Mouse (Mus musculus) CD4-positive, CD25-positive, alpha-beta regulatory T cell, adult 4 months (primary cell): ENCODE measurements around the gene Fam198a. TPM values are rescaled to one million over a fixed set of nuclear protein-coding genes. Genes with fewer than 3 reads are reported as not detected.

ENCODE experiments used
- ATAC-seq: one replicate; pipeline ENCODE4 v1.8.0; 2017
- polyA plus RNA-seq, 2 experiments: library from polyadenylated mRNA; unstranded; fragments of 100-300 nt; shearing (Covaris generic); gene quantifications; one replicate each; pipeline ENCODE4 v1.2.1; 2017

Fam198a gene
- polyA plus RNA-seq, 2 experiments from 2014 or later, result 0.29 TPM; not detected in 1

DNA sequence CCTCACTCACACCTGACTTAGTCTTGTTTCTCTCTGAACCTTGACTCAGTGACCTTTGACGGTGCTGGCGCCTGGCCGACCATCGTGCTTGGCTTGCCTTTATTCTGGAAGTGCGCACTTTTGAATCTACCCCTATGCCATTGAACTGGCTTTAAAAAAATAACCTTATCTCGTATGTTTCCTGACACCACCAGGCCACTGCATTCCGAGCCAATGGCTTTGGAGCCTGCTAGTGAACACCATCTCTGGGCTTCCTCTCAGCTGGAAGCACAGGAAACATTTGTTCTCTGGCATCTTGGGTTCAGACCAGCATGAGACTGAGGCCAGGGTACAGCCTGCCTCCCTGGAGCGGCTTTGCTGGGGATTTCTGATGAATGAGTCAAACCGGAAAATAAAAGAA is 72.0 kb downstream of the Fam198a start:
- no peak for ATAC-seq

GRCm38 (mm10) chr9:122023873-122024272 is 73.1 kb downstream of the Fam198a start:
- no peak for ATAC-seq

DNA sequence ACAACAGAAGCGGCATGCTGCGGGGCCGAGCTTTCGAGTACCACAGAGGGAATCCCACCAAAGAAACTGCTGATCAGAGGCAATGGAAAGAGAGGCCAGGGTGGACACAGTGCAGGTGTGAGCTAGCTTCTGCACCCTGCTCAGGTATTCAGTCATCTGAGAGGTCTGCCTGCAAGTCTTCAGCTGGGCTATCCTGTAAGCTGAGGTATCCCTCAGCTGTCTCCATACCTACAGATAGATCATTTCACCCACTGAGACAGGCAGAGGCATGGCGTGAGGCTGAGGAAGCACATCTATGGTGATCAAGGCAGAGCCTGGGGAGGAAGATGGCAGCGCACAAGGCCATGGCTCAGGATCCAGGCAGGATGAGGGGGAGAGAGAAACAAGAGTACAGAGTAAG is 73.6 kb downstream of the Fam198a start:
- ATAC-seq, result no peak

GRCm38 (mm10) chr9:122025855-122026590 is 75.2 kb downstream of the Fam198a start:
- ATAC-seq, result no peak

- no peak for ATAC-seq
These were observed 76.5 kb downstream of the Fam198a start for GRCm38 (mm10) chr9:122027081-122027913.

DNA sequence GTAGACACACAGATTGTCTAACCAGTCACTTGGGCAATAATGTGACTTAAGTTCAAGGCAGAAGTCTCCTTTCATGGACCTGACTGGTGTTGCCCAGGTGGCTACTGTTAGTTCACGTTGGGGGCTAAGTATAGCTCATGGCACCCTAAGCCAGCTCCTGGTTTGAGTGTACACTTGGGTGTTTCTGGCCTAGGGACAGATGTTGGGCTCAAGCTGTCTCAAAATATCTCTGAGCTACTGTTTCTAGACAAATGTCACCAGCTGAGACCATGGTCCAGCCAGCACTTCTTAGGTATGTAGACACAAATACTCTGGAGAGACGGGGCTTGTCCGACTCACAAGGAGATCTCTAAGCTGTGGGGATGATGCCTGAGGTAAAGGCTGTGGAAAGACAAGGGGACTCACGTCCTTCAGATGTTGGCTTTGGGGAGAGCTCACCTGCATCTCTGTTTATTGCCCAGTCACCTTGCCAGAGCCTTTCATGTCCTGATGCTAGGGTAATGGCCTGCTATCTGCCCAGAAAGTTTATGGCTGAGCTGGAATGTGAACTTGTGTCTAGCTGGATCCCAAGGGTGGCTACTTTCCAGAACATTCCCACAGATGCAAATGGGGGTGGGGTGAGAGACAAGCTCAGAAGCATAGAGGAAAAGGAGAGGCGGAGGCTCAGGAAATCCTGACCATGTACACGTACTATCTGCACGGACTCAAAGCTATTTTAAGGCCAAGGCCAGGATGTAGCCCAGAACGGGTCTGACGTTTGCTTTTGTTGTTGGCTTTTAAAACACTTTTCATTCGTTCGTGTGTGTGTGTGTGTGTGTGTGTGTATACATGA is 77.3 kb downstream of the Fam198a start:
- ATAC-seq, result no peak

DNA sequence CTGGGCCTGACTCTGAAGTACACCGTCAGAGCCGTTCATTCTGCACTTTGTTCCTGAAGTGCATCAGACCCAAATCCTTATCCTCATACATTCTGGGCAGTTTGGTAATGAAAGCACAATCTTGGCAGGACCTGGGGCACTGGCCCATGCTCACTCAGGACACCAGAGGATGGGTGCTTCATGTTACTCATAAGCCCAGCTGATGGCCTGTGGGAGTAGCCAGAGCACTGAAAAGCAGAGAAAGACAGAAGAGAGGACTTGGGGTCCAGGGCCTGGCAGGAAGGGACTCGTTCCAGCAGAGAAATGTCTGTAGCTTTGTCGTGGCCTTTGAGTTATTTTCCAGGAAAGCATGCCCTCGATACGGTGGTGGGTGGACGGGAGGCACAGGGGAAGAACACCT is 79.0 kb downstream of the Fam198a start:
- ATAC-seq, result no peak

Other genes starting within 250 kb of the Fam198a start
- gene Sec22c, start 245.5 kb upstream of the Fam198a start, polyA plus RNA-seq, result 10 to 100 TPM; 17.6 to 32.9 TPM
- 10 to 100 TPM; 50.7 to 52.2 TPM for gene Ss18l2, start 240.7 kb upstream of the Fam198a start, polyA plus RNA-seq
- gene Nktr, start 231.8 kb upstream of the Fam198a start, polyA plus RNA-seq, result 100 to 1,000 TPM; 104 to 128 TPM
- under 1 TPM; 0.22 to 0.30 TPM for gene Zfp651, start 191.7 kb upstream of the Fam198a start, polyA plus RNA-seq
- gene Klhl40, start 173.4 kb upstream of the Fam198a start, polyA plus RNA-seq, result not detected
- not detected for gene Hhatl, start 158.5 kb upstream of the Fam198a start, polyA plus RNA-seq
- not detected for gene Ccdc13, start 111.5 kb upstream of the Fam198a start, polyA plus RNA-seq
- 100 to 1,000 TPM in 1 of 2 experiments, 10 to 100 TPM in 1; 94.5 to 129 TPM for gene Higd1a, start 92.6 kb upstream of the Fam198a start, polyA plus RNA-seq
- not detected for gene Ackr2, start 52.6 kb upstream of the Fam198a start, polyA plus RNA-seq
- not detected for gene Cyp8b1, start 34.7 kb upstream of the Fam198a start, polyA plus RNA-seq
- not detected for gene Pomgnt2, start 46.1 kb downstream of the Fam198a start, polyA plus RNA-seq
- 10 to 100 TPM; 21.8 to 29.7 TPM for gene Snrk, start 166.3 kb downstream of the Fam198a start, polyA plus RNA-seq